Mouse (Mus musculus) liver, embryonic 11.5 days (tissue): ENCODE results near the gene Camkk2. TPM values are rescaled to one million over a fixed set of nuclear protein-coding genes. Genes with fewer than 3 reads are reported as not detected.

Source experiments
- ATAC-seq: fragments of 200-750 bp; cut with Nextera tagmentation; replicated peaks from 2 replicates; pipeline ENCODE4 v1.8.0; 2017; ENCODE audit warnings: moderate number of reproducible peaks, mild to moderate bottlenecking, moderate TSS enrichment, moderate library complexity; ENCODE audit not compliant: low FRiP score
- DNase-seq: peaks from one replicate; pipeline ENCODE4 v3.0.0-alpha.2; 2017; ENCODE audit warnings: low spot score
- H3K27ac ChIP-seq: fragments of 300-500 bp; sonication (generic); 2 replicates; pipeline ENCODE4 v1.5.1; 2014; ENCODE audit warnings: mild to moderate bottlenecking, low read depth, low read length, control low read depth
- H3K27me3 ChIP-seq: fragments of 300-500 bp; sonication (generic); replicated peaks from 2 replicates; pipeline ENCODE4 v1.6.1; 2014; ENCODE audit warnings: low read length, mixed read lengths; ENCODE audit not compliant: control insufficient read depth, insufficient read depth
- H3K36me3 ChIP-seq: fragments of 300-500 bp; sonication (generic); 2 replicates; pipeline ENCODE4 v1.6.1; 2014; ENCODE audit warnings: mild to moderate bottlenecking, low read length, moderate library complexity, mixed read lengths; ENCODE audit not compliant: control insufficient read depth, insufficient read depth
- H3K4me1 ChIP-seq: fragments of 300-500 bp; sonication (generic); replicated peaks from 2 replicates; pipeline ENCODE4 v1.6.1; 2014; ENCODE audit warnings: low read length, mixed read lengths; ENCODE audit not compliant: control insufficient read depth, insufficient read depth
- H3K4me2 ChIP-seq: fragments of 300-500 bp; sonication (generic); 2 replicates; pipeline ENCODE4 v1.6.1; 2014; ENCODE audit warnings: mild to moderate bottlenecking, control low read depth, moderate library complexity
- H3K4me3 ChIP-seq: fragments of 300-500 bp; sonication (generic); 2 replicates; pipeline ENCODE4 v1.5.1; 2014; ENCODE audit warnings: low read depth, low read length, control low read depth
- H3K9ac ChIP-seq: fragments of 300-500 bp; sonication (generic); 2 replicates; pipeline ENCODE4 v1.6.1; 2014; ENCODE audit warnings: low read depth, low read length, control low read depth
- H3K9me3 ChIP-seq: fragments of 300-500 bp; sonication (generic); 2 replicates; pipeline ENCODE4 v1.6.1; 2016; ENCODE audit warnings: low read length, inconsistent platforms, mixed read lengths; ENCODE audit not compliant: control insufficient read depth
- WGBS: fragments of 180-500 bp; shearing (Covaris S2); extraction: QIAGEN DNeasy Blood & Tissue Kit; methylation state at CpG from one replicate; pipeline ENCODE4 v1.1.7; 2014; 5-methylcytosine and 5-hydroxymethylcytosine counted together
- polyA plus RNA-seq: library from polyadenylated mRNA; unstranded; fragments of >200 nt; fragmentation: Nextera tagmentation; extraction: Ambion mirVana; gene quantifications from 2 replicates; pipeline ENCODE4 v1.2.1, GENCODE M21; 2014

Gene Camkk2
- polyA plus RNA-seq, 1 experiment from 2014 or later: 15.5 TPM

DNA sequence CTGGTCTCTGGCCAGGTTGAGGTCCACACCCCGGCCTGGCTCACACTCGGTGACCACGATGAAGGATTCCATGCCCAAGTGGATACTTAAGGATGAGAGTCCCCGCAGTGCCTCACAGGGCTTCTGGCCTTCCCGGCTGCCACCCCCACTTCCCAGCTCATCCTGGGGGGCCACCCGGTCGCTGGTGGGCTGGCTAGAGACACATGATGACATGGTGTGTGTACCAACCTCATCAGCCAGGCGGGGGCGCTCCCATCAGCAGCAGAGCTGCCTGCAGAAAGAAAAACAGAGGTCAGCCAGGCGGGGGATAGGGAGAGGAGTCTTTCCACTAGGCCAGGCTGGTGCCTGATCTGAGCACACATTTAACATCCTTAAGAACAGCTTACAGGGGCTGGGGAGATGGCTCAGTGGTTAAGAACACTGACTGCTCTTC is 15.2 kb downstream of the Camkk2 start:
- no peaks in the 10 kb centered on the region for H3K36me3 ChIP-seq
- no peaks in the 10 kb centered on the region for H3K9me3 ChIP-seq
- no peaks in the 10 kb centered on the region for H3K27me3 ChIP-seq
- no peak for ATAC-seq
- WGBS: 61% methylated on average over 10 of the region's 10 CpGs
- DNase-seq: peak; percentile 40
- no peak overlapping the region for H3K4me2 ChIP-seq
- no peak overlapping the region for H3K4me3 ChIP-seq
- 0 out of 2 replicates have a peak, but pooled peaks cover 5% of the 10 kb centered on the region for H3K4me1 ChIP-seq
- H3K27ac ChIP-seq: no peak overlapping the region
- H3K9ac ChIP-seq: no peak overlapping the region

DNA sequence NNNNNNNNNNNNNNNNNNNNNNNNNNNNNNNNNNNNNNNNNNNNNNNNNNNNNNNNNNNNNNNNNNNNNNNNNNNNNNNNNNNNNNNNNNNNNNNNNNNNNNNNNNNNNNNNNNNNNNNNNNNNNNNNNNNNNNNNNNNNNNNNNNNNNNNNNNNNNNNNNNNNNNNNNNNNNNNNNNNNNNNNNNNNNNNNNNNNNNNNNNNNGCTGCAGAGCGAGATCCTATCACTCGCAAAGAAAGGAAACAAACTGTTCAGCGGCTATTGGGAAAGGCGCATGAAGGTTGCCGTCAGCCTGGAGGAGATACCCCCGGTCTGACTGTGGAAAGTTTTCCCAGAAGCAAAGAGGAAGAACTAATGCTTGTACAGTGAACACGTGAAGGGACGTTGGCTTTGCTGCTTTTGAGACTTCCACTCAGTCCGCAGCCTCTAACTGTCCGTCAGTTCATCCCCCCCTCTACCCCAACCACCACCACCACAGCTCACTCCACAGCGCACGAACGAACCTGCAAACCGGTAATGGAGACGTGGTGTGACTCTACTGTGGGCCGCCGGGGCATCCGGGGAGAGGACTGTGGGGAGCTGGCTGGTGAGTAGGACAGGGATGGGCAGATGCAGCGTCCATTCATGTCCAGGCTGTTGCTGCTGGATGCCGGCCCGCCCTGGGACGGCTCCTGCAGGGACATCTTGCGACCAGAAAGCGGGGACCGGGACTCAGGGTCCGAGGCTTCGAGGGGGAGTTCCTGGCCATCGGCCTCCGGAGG is 15.8 kb downstream of the Camkk2 start:
- H3K27ac ChIP-seq: no peak overlapping the region

DNA sequence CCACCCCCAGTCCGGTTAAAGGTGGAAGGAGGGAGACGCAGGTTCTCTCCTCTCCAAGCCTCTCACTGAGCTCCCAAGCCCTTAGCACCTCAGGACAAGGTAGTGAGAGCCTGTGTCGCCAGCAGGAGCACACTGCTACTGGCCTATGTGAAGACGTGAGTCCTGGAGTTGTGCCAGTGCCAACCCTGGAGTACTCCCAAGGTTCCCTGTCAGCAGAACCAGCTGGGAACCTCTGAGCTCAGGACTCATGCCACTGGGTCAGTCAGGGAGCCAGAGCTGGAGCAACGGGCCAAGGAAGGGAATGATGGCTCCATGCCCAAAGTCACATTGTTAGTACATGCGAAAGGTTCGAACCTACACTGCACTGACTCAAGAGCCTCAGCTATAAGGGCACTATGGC is 22.5 kb downstream of the Camkk2 start:
- ATAC-seq: no peak
- no peak overlapping the region for H3K9ac ChIP-seq
- H3K27me3 ChIP-seq: no peaks in the 10 kb centered on the region
- 90% methylated on average over 7 of the region's 7 CpGs for WGBS
- H3K4me2 ChIP-seq: no peak overlapping the region
- DNase-seq: no peak
- no peak overlapping the region for H3K4me3 ChIP-seq
- no peaks in the 10 kb centered on the region for H3K9me3 ChIP-seq
- H3K4me1 ChIP-seq: no peaks in the 10 kb centered on the region
- H3K27ac ChIP-seq: no peak overlapping the region
- peaks cover 18% of the 10 kb centered on the region; the same call in 1 of the 2 replicates for H3K36me3 ChIP-seq

More for the DNA sequence above, 15.8 kb downstream of the Camkk2 start:
- Histone ChIP-seq H3K4me3 (no peak overlapping the region), H3K27me3 (no peaks in the 10 kb centered on the region), H3K36me3 (no peaks in the 10 kb centered on the region), H3K9ac (no peak overlapping the region), H3K4me1 (0 out of 2 replicates have a peak, but pooled peaks cover 5% of the 10 kb centered on the region), H3K4me2 (no peak overlapping the region), H3K9me3 (no peaks in the 10 kb centered on the region)
- 75% methylated on average over 29 of the region's 29 CpGs for WGBS
- no peak for ATAC-seq
- DNase-seq: no peak

- ATAC-seq: no peak
These were observed 23.1 kb downstream of the Camkk2 start for GRCm38 (mm10) chr5:122756144-122756543.

DNA sequence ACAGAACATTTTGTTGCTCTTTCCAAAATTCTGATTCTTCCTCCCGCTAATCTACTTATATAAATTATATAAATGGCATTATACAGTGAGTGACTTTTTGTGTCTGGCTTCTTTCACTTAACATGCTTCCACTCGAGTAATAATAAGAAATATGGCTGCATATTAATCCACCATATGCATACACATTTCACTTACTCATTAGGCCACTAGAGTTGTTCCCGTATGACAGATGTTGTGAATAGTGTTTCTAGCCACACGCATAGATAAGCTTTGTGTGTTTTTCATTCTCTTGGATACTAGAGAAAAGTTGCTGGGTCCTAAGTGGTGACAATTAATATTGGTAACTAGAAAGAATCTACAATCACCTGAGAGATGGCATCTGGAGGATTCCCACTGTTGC is 23.6 kb downstream of the Camkk2 start:
- no peak for ATAC-seq
- H3K4me3 ChIP-seq: no peak overlapping the region

More at GRCm38 (mm10) chr5:122756144-122756543, 23.1 kb downstream of the Camkk2 start:
- no peak for DNase-seq
- H3K27me3 ChIP-seq: no peaks in the 10 kb centered on the region
- H3K4me2 ChIP-seq: no peak overlapping the region
- H3K9ac ChIP-seq: no peak overlapping the region
- no peak overlapping the region for H3K27ac ChIP-seq
- 85% methylated on average over 6 of the region's 6 CpGs for WGBS
- H3K9me3 ChIP-seq: no peaks in the 10 kb centered on the region
- H3K4me3 ChIP-seq: no peak overlapping the region
- H3K4me1 ChIP-seq: no peaks in the 10 kb centered on the region
- H3K36me3 ChIP-seq: peaks cover 18% of the 10 kb centered on the region; the same call in 1 of the 2 replicates

DNA sequence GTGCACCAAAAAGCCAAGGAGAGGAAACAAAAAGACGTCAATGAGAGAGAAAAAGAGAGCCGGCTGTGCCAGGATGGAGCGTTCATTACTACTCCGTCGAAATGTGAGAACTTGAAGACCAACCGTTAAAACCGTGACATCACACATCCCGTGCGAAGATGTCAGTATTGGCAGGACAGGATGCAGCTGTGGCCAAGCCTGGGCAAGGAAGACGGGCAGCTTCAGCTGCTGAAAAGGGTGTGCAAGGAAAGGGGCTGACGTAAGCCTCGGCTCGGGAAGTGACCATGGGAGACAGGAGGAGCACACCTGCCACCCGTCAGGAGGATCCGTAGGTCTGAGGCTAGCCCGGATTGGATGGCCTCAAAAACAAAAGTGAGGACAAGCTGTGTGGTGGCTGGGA is 24.7 kb downstream of the Camkk2 start:
- Histone ChIP-seq H3K4me1 (no peaks in the 10 kb centered on the region), H3K36me3 (peaks cover 18% of the 10 kb centered on the region; the same call in 1 of the 2 replicates), H3K9ac (no peak overlapping the region), H3K27ac (no peak overlapping the region), H3K27me3 (no peaks in the 10 kb centered on the region), H3K9me3 (no peaks in the 10 kb centered on the region), H3K4me2 (no peak overlapping the region), H3K4me3 (no peak overlapping the region)
- WGBS: 85% methylated on average over 16 of the region's 16 CpGs
- ATAC-seq (no peak), DNase-seq (no peak)

More for the DNA sequence above, 23.6 kb downstream of the Camkk2 start:
- H3K9ac ChIP-seq: no peak overlapping the region
- no peak overlapping the region for H3K4me2 ChIP-seq
- DNase-seq: no peak
- H3K27me3 ChIP-seq: no peaks in the 10 kb centered on the region
- no peak overlapping the region for H3K27ac ChIP-seq
- WGBS: 94% methylated on average over 4 of the region's 4 CpGs
- H3K9me3 ChIP-seq: no peaks in the 10 kb centered on the region
- peaks cover 18% of the 10 kb centered on the region; the same call in 1 of the 2 replicates for H3K36me3 ChIP-seq
- no peaks in the 10 kb centered on the region for H3K4me1 ChIP-seq

DNA sequence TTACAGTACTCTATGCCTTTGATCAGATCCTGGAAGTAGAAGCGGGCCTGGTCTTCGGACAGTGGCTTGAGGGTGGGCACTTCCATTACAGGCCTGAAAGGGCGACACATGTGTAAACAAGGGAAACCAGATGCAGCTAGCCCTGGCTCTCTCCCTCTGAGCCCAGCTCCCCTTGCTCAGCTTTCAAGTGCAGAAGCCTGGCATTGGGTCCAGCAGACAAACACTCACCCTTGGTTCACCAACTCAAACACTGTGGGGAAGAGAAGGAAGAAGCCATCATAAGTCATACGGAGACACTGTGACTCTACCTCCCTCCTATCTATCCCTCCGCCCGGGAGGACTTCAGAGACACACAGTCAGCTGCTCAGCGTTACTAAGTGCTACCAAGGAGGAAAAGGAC is 31.3 kb downstream of the Camkk2 start:
- no peak overlapping the region for H3K9ac ChIP-seq
- no peaks in the 10 kb centered on the region for H3K9me3 ChIP-seq
- 86% methylated on average over 7 of the region's 7 CpGs for WGBS
- H3K4me1 ChIP-seq: no peaks in the 10 kb centered on the region
- ATAC-seq (no peak), DNase-seq (no peak)
- H3K4me2 ChIP-seq: no peak overlapping the region
- H3K27me3 ChIP-seq: no peaks in the 10 kb centered on the region
- H3K27ac ChIP-seq: no peak overlapping the region
- H3K36me3 ChIP-seq: peaks cover 26% of the 10 kb centered on the region
- H3K4me3 ChIP-seq: no peak overlapping the region

DNA sequence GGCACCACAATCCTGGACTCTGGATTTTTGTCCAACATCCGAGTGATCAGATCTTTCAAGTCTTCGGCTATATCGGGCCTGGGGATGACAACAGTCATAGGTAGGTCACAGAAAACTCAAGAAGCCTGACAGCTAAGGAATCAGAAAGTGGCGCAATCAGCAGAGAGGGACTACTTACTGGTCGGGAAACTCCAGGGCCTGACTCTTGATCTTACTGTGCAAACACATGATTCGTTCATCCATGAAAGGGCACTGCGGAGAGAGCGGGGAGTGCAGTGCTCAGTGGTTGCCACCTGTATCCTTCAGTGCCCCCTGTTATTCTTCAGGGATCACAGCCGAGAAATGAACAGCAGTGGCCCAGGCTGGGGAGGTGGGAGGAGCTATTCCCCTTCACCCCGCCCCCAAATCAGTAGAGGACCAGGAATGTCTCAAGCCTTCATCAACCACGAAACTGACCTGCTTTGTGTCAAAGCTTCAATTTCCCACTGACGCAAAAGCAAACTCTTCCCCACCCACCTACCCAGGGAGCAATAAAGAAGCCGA is 35.3 kb downstream of the Camkk2 start:
- Histone ChIP-seq H3K4me3 (no peak overlapping the region), H3K9me3 (no peaks in the 10 kb centered on the region), H3K27ac (no peak overlapping the region), H3K4me1 (no peaks in the 10 kb centered on the region), H3K4me2 (no peak overlapping the region), H3K9ac (no peak overlapping the region), H3K27me3 (no peaks in the 10 kb centered on the region), H3K36me3 (peaks cover 31% of the 10 kb centered on the region)
- no peak for ATAC-seq
- 81% methylated on average over 13 of the region's 13 CpGs for WGBS
- DNase-seq: no peak

GRCm38 (mm10) chr5:122736761-122737160 is 42.4 kb downstream of the Camkk2 start:
- Histone ChIP-seq H3K27ac (no peak overlapping the region), H3K4me1 (peaks cover 18% of the 10 kb centered on the region), H3K36me3 (peaks cover 4% of the 10 kb centered on the region; the same call in 1 of the 2 replicates), H3K4me3 (no peak overlapping the region), H3K9me3 (no peaks in the 10 kb centered on the region), H3K4me2 (no peak overlapping the region), H3K9ac (no peak overlapping the region), H3K27me3 (no peaks in the 10 kb centered on the region)
- 90% methylated on average over 15 of the region's 15 CpGs for WGBS
- DNase-seq (no peak), ATAC-seq (no peak)
